Mouse (Mus musculus) adrenal gland, adult 18-20 months (tissue): ENCODE results near the gene Vrk1. TPM values are rescaled to one million over a fixed set of nuclear protein-coding genes. Genes with fewer than 3 reads are reported as not detected.

Source experiments
- DNase-seq, 2 experiments: peaks; one replicate each; pipeline ENCODE4 v3.0.0; 2021 to 2022; ENCODE audit warnings: low spot score in 2 of 2
- long read RNA-seq, 2 experiments: library from polyadenylated mRNA; stranded (forward); transcript quantifications; one replicate each; pipeline ENCODE4 v2.0.0; 2021
- total RNA-seq, 2 experiments: library from RNA; stranded (reverse); gene quantifications; 1 replicate in 1 of 2; 2 replicates in 1 of 2; pipeline ENCODE4 v1.2.3; 2021

Vrk1 gene
- 10 to 100 TPM; 13.1 to 14.4 TPM for total RNA-seq
- long read RNA-seq, experiment 1, transcript Vrk1-202 (13 exons, 1,509 nt) = major isoform, 6 of 10 reads
- long read RNA-seq, experiment 1, partial matches to known transcripts = 0 of 10 reads
- long read RNA-seq, experiment 1, other reads (novel, unspliced or antisense) = 3 of 10 reads
- long read RNA-seq, experiment 2, transcript Vrk1-202 (13 exons, 1,509 nt) = major isoform, 19 of 29 reads
- long read RNA-seq, experiment 2, partial matches to known transcripts = 2 of 29 reads
- long read RNA-seq, experiment 2, other reads (novel, unspliced or antisense) = 6 of 29 reads

DNA sequence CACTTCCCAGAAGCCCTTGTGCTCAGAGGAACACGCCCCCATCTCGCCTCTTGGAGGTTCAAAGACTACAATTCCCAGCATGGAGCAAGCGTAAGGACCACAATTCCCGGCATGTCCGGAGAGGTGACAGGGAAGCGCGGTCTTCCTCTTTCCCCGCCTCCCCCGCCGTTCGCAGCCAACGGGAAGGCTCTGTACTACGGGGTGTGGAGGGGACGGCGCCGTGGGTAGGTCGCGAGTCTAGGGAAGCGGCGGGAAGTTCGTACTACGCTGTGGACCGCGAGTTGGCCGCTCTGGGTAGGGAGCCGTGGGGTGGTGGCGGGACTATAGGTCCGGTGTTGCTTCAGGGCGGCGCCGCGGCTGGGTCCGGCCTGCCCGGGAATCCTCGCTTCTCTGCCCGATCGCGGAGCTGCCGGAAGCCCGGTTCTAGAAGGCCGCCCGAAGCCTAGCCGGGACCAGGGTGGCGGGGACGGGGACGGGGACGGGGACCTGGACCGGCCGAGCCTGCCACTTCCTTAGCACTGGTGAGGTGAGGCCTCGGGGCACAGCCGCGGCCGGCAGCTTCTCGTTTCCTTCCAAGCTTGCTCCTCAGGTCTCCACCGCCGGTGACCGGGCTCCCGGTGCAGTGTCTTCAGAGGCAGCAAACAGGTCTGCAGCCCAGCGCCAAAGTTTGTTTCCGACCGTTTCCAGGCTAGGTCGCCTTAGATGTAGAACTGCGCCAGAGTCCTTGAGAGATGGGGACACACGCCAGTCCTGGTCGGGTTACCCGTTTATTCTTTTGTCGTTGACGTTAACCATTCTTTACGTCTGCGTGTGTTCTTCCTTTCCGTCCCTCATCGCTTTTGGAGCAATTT, at the start of gene Vrk1:
TSS of gene Vrk1 (plus strand) at position 164 of the 851 bp plus-strand sequence.
- peak; percentile 83 to 88 for DNase-seq

DNA sequence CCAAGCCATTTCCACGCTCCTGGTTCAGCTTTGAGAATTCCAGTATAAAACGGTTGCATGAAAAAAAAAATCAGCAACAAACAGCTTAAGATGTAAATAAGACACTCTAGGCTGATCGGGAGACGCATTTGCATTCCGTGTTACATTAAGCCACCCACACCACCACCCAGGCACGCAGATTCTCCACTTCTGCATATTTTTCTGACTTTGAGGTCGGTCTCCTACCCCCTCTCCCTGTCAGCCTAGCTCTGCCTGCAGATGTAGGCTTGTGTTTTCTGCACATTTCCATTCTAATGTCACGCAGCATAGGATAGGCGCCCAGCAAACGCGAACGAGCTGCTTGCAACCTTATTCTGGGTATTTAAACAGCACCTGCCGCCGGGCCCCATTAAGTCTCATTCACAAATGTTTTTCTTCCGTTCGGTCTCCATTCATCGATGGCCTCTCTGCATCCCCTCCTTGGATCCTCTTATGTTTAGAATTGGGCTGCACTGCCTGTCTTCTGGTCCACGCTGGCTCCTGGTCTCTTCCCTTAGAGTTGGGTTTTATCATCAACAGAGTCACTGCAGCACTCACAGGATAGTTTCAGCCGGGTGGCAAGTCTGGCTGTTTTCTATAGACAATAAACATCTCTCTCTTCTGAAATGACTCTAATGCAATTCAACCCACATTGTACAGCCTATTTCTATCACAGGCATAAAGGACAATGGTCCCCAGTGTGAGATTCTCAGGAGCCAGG, 49.3 kb upstream of the Vrk1 start:
- no peak for DNase-seq

- no peak for DNase-seq
Observed at GRCm38 (mm10) chr12:105961667-105962066, 48.4 kb upstream of the Vrk1 start.

DNA sequence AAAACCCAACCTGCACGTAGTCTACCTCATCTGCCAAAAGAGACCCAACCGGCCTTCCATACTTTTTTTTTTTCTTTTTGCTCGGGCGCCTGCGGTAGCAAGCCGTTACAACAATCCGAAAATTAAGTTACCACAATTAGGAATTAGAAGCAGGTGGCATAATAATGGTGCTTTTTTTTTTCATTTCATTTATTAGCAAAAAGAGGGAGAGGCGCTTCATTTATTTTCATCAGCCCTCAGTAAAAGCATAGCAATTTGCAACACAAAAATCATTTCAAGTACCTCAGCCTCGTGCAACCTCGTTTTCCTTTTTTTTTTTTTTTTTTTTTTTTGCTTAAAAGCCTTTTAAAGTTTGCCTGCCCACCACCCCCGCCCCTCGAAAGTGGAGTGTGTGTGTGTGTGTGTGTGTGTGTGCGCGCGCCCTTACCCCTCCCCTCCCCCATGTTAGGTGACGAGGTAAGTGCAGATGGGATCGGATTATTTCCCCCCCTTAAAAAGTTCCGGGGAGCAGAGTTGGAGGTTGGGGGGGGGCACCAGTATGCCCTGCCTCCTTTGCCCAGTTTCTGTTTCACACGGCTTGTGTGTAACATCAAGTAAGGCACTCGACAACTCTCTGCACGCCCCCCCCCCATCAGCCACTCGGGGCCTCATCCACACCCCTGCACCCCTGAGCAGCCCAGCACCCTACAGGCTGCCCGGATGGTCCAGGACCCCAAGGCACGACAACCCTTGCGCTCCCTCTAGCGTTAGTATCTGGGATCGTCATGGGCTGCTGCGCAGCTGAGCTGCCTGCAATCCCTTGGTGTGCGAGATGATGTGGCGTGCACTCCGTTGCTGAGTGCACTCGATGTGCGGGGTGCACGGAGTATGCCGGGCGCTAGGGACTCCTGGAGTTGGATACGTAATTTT, 47.7 kb upstream of the Vrk1 start:
- peak; percentile 92 to 93 for DNase-seq

DNA sequence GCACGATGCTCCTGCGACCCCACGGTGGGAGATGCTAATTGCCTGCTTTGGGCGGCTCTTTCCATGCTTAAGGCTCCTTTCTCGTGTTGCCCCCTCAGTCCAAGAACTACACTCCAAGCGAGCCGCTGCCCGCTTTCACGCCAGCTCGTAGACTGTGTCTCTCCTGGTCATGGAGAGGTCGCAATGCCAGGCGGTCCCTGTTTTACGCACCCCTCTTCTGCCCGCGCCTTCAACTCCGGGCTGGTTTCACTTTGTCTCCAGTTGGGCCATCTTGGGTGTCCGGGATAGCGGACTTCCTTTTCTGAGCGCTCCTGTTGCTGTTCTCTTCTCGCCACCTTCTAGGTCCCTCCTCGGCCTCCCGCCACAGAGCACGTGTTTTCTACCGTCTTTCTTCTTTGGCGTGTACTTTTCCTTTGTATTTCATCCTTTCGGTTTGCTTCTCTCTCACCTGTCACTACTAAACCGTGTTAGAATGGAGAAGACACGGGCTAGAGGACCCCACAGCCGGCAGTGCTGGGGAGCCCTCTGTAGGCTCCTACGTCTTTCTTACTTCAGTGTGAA, 46.9 kb upstream of the Vrk1 start:
- DNase-seq = peak; percentile 28 to 44

DNA sequence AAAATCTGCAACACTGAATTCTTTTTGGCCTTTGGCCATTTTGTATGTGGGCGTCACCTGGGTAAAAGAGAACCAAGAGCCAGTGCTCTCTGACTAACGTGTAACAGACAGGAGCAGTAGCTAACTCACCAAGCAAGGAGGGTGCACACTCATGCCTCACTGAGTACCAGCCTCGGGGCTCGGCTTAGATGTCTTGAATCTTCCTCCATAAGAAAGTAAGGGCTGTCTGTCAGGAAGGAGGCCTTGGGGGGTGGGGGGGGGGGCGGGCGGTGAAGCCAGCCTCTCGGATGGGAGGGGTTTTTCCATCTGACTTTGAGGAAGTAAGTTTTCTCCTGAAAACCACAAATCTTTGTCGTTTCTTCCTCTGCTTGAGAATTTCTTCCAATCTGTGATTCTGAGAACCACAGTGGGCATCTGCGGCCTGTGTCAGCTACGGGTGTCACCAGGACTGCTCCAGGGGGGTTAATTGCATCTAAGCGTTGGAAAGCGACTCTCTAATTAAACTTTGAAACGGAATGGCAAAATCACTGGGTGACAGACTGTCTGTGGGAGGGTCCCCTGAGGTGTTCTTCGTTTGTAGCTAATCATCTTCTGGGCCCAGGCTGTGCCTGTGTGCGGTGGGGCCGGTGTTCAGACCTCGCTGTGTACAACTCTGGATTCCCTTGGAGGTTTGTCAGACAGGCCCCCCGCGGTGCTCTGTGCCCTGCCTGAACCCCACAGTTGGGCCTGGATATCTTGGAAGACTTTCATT, 43.0 kb upstream of the Vrk1 start:
- DNase-seq = no peak

DNA sequence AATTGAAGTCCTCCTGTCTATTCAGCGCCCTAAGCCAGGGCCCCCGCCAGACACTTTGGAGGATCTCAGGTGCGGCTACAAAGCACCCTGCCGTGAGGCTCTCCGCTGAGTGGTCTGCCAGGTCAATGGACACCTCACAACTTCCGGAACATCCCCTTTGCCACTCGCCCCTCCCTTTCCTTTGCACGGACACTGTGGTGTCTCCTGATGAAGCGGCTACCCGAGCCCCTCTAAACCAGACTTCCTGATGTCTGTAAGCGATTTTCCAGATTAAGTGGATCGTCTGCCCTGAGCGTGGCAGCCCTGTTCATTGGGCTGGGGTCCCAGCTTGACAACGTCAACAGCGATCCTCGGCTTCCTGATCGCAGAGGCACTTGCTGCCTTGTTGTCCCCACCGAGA, 42.2 kb upstream of the Vrk1 start:
- DNase-seq = no peak

DNA sequence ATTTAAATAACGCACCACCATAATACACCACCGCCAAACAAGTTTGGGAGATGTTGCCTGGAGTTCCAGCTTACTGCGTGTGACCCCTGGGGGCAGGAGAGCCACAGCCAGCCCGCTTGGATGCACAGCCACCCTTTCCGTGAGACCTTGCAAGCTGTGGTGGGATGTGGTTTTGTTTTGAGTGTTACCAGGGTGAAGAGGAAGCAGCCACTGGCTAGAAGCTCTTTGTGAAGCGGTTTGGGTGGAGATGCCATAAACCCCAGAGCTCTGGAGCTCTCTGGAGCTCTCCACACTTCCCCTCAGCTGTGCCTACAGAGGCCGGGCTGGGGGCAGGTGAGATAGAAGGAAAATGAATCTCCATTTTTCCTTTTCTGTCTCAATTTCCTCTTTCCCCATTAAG, 38.8 kb upstream of the Vrk1 start:
- DNase-seq = no peak

DNA sequence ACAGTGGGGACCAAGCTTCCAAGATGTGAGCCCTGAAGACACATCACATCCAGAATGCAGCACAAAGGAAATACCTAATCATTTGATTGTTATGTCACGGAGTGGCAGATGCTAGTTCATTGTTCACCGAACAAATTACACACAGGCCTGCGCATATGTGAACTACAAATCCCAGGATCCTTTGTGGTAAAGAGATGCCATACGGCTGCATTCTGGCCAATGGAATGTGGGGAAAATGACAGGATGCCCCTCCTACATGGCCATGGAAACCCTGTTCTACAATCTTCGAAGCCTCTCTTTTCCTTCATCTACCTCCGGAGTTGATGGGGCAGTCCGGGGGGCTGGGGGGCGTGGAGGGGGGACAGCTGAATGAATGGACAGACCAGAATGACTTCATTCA, 37.4 kb upstream of the Vrk1 start:
- DNase-seq = no peak

GRCm38 (mm10) chr12:105973691-105974090, 36.3 kb upstream of the Vrk1 start:
- no peak for DNase-seq

DNA sequence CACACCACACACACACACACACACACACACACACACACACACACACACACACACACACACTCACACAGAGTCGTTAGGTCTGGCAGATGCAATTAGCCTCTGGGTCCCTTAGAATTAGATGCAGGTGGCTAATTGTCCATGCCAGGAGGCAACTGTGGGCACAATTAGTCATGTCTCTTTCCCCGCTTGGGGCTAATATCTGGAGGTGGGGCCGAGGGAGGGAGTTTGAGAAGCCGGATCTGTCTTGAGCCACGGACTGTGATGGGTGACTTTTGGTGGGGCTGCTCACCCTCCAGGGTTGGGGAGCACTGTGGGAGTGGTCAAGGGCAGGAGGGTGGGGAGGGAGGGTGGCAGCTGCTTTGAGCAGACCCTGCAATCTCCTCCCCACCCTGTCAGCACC, 35.9 kb upstream of the Vrk1 start:
- no peak for DNase-seq

- DNase-seq = no peak
Observed at GRCm38 (mm10) chr12:105981121-105981973, 28.7 kb upstream of the Vrk1 start.

GRCm38 (mm10) chr12:105981974-105982305, 28.1 kb upstream of the Vrk1 start:
- no peak for DNase-seq

DNA sequence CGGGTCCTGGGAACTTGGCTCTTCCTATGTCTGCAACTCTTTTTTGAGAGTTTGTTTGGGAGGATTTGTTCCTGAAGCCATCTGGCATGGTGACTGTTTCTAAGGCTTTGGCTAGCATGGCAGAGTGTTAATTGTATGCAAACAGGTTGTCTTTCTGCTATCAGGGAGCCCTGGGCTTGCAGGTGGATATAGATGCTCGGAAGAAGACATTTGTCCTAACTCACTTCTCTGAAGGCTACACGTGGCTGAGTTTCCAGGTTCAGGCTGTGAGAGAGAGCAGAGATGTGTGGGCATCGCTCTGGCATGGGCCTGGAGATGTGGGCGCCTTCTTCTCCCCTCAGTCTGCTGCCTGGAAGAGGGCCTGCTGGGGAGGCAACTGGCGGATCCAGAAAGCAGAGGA, 27.4 kb upstream of the Vrk1 start:
- DNase-seq = no peak

GRCm38 (mm10) chr12:105983499-105983898, 26.5 kb upstream of the Vrk1 start:
- no peak for DNase-seq

- no peak for DNase-seq
Observed at GRCm38 (mm10) chr12:105988434-105988833, 21.6 kb upstream of the Vrk1 start.

- DNase-seq = no peak
Observed at GRCm38 (mm10) chr12:105992756-105993155, 17.3 kb upstream of the Vrk1 start.

DNA sequence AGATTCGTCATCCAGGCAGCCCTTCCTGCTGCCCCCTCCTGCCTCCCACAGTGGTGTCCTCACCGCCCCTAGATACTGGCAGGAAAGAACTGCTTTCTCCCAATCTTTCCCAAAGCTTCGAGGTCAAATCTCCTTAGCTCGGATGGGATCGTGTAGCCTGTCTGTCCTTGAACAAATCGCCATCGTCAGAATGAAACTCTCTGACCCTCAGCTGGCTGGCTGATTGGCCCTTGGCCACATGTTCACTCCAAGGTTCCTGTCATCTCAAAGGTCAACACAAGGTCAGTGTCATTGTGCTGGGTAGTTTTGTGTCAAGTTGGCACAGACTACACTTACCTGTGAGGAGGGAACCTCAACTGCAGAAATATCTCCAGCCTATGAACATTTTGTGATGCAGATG, 16.7 kb upstream of the Vrk1 start:
- DNase-seq = peak in 1 of 2 experiments; percentile 25

- no peak for DNase-seq
Observed at GRCm38 (mm10) chr12:105995940-105996339, 14.1 kb upstream of the Vrk1 start.
